Mouse (Mus musculus): ENCODE data around the gene Krt9. TPM values are rescaled to one million over a fixed set of nuclear protein-coding genes. Genes with fewer than 3 reads are reported as not detected.
A peak's percentile ranks its signal among the peaks of the same experiment; 100 is the strongest.

Krt9 gene
- polyA plus RNA-seq, 1 experiment from 2014 or later = not detected

DNA sequence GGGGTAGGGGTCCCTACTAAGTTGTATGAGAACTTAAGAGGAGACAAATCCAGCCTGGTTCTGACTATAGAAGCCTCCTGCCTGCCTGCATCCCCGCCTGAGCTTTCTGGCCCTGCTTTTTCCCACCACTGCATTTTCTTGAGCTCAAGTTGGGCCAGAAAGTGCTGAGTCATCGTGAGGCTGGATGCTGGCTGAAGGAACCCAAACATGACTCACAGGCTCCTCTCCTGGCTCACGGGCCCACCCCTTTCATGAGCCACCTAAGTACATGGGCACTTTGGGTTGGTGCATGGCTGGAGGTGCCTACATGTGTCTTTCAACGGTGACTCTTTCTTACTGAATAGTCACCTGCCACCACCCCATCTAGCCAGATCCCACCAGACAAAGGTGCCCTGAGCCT, 5.6 kb upstream of the Krt9 start:
- H3K4me2 ChIP-seq (ENCODE audit: low read length) = no peak overlapping the region
- H3K27ac ChIP-seq (ENCODE audit: low read length) = no peak overlapping the region
- 79% methylated on average over 4 of the region's 4 CpGs for WGBS
- H3K36me3 ChIP-seq (ENCODE audit: control insufficient read depth, insufficient read depth, low read length) = no peaks in the 10 kb centered on the region
- H3K4me3 ChIP-seq (ENCODE audit: low read depth, low read length) = no peak overlapping the region
- H3K9me3 ChIP-seq (replicated peaks; ENCODE audit: control insufficient read depth, low read length, poor library complexity, severe bottlenecking) = no peaks in the 10 kb centered on the region
- no peak overlapping the region for H3K9ac ChIP-seq (ENCODE audit: low read depth, low read length)
- no peak for ATAC-seq
- H3K4me1 ChIP-seq (ENCODE audit: control insufficient read depth, insufficient read depth, low read length) = no peaks in the 10 kb centered on the region
- H3K27me3 ChIP-seq (ENCODE audit: control insufficient read depth, insufficient read depth, low read depth, low read length) = no peaks in the 10 kb centered on the region

DNA sequence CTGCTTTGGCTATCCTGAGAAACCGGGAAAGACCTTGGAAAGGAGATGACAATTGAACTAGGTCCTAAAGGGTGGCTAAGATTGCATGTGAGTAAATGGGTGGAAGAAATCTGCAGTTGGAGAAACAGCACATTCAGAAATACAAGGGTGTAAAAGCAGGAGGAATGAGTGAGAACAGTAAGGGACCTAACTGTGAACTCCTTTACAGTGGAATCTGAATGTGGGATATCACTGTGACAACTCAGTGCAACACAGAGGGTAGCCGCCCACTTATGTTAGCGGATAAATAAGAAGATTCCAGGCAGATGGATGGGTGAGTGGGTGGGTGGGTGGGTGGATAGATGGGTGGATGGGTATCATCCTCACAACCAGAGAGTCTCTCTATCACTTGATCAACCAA, 1.2 kb downstream of the Krt9 start:
- no peak overlapping the region for H3K27ac ChIP-seq (ENCODE audit: low read length)
- H3K27me3 ChIP-seq (ENCODE audit: control insufficient read depth, insufficient read depth, low read depth, low read length) = no peaks in the 10 kb centered on the region
- no peaks in the 10 kb centered on the region for H3K9me3 ChIP-seq (replicated peaks; ENCODE audit: control insufficient read depth, low read length, poor library complexity, severe bottlenecking)
- H3K4me3 ChIP-seq (ENCODE audit: low read depth, low read length) = no peak overlapping the region
- H3K4me1 ChIP-seq (ENCODE audit: control insufficient read depth, insufficient read depth, low read length) = no peaks in the 10 kb centered on the region
- H3K9ac ChIP-seq (ENCODE audit: low read depth, low read length) = no peak overlapping the region
- 88% methylated on average over 3 of the region's 3 CpGs for WGBS
- no peaks in the 10 kb centered on the region for H3K36me3 ChIP-seq (ENCODE audit: control insufficient read depth, insufficient read depth, low read length)
- no peak overlapping the region for H3K4me2 ChIP-seq (ENCODE audit: low read length)
- no peak for ATAC-seq

DNA sequence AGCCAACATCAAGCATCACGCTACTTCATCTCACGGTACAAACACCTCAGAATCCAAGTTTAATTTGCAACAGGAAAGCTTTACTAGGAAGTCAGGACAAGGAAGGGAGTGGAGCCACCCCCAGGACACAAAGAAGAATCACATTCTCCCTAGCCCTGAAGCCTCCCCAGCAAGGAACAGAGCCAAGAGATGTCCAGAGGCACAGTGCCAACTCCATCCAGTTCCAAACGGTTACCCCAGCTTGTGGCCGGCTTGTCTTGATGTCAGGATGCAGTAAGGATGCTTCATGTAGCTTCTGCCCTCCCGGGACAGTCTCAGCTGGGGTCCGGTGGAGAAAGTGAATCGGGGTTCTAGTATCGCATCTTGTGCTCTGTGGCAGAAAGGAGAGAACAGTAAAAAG, 6.3 kb downstream of the Krt9 start:
- H3K9me3 ChIP-seq (replicated peaks; ENCODE audit: control insufficient read depth, low read length, poor library complexity, severe bottlenecking) = no peaks in the 10 kb centered on the region
- 91% methylated on average over 8 of the region's 8 CpGs for WGBS
- ATAC-seq = no peak

DNA sequence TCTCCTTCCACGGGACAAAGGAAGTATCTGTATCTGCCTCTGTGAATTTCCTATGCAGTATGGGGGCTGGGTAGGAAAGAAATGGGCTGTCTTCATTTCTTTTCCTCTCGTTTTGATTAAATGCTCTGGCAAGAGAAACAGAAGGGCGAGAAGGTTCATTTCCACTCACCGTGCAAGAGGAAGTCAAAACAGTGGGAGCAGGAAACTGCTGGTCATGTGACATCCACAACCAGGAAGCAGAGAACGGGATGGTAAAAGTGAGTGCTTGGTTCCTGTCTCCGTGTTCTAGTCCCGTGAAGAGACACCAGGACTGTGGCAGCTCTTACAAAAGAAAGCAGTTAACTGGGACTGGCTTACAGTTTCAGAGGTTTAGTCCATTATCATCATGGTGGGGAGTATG, 11.3 kb downstream of the Krt9 start:
- no peak overlapping the region for H3K9ac ChIP-seq (ENCODE audit: low read depth, low read length)
- 78% methylated on average over 7 of the region's 7 CpGs for WGBS

More for the DNA sequence above, 6.3 kb downstream of the Krt9 start:
- no peak overlapping the region for H3K27ac ChIP-seq (ENCODE audit: low read length)
- H3K9ac ChIP-seq (ENCODE audit: low read depth, low read length) = no peak overlapping the region
- no peak overlapping the region for H3K4me3 ChIP-seq (ENCODE audit: low read depth, low read length)
- no peaks in the 10 kb centered on the region for H3K36me3 ChIP-seq (ENCODE audit: control insufficient read depth, insufficient read depth, low read length)
- H3K4me2 ChIP-seq (ENCODE audit: low read length) = no peak overlapping the region
- H3K27me3 ChIP-seq (ENCODE audit: control insufficient read depth, insufficient read depth, low read depth, low read length) = no peaks in the 10 kb centered on the region
- no peaks in the 10 kb centered on the region for H3K4me1 ChIP-seq (ENCODE audit: control insufficient read depth, insufficient read depth, low read length)

GRCm38 (mm10) chr11:100179260-100179659, 13.8 kb downstream of the Krt9 start:
- Histone ChIP-seq H3K4me1 (ENCODE audit: control insufficient read depth, insufficient read depth, low read length) (no peaks in the 10 kb centered on the region), H3K4me3 (ENCODE audit: low read depth, low read length) (no peak overlapping the region), H3K27me3 (ENCODE audit: control insufficient read depth, insufficient read depth, low read depth, low read length) (no peaks in the 10 kb centered on the region), H3K4me2 (ENCODE audit: low read length) (no peak overlapping the region), H3K9me3 (replicated peaks; ENCODE audit: control insufficient read depth, low read length, poor library complexity, severe bottlenecking) (no peaks in the 10 kb centered on the region), H3K27ac (ENCODE audit: low read length) (no peak overlapping the region), H3K36me3 (ENCODE audit: control insufficient read depth, insufficient read depth, low read length) (no peaks in the 10 kb centered on the region), H3K9ac (ENCODE audit: low read depth, low read length) (no peak overlapping the region)
- no peak for ATAC-seq
- 92% methylated on average over 3 of the region's 3 CpGs for WGBS

More for the DNA sequence above, 11.3 kb downstream of the Krt9 start:
- no peaks in the 10 kb centered on the region for H3K36me3 ChIP-seq (ENCODE audit: control insufficient read depth, insufficient read depth, low read length)
- no peaks in the 10 kb centered on the region for H3K27me3 ChIP-seq (ENCODE audit: control insufficient read depth, insufficient read depth, low read depth, low read length)
- no peaks in the 10 kb centered on the region for H3K4me1 ChIP-seq (ENCODE audit: control insufficient read depth, insufficient read depth, low read length)
- H3K4me2 ChIP-seq (ENCODE audit: low read length) = no peak overlapping the region
- H3K27ac ChIP-seq (ENCODE audit: low read length) = no peak overlapping the region
- no peaks in the 10 kb centered on the region for H3K9me3 ChIP-seq (replicated peaks; ENCODE audit: control insufficient read depth, low read length, poor library complexity, severe bottlenecking)
- ATAC-seq = no peak
- H3K4me3 ChIP-seq (ENCODE audit: low read depth, low read length) = no peak overlapping the region

DNA sequence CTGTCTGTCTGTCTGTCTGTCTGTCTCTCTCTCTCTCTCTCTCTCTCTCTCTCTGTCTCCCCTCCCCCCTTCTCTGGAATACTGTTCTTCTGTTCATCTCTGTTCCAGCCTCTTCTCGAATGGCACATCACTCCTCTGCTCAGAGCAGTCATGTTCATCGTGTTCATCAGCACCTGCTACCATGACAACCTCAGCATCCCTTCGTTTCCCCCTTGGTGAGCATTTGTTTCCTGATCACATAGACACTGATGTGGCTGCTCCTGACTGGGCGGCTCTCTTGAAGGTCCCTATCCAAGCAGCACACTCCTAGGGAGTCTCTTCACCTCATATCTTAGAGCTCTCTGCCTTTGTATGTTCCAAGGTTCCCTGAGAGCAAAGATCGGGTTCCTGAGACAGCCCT, 14.7 kb downstream of the Krt9 start:
- ATAC-seq = no peak
- Histone ChIP-seq H3K9ac (ENCODE audit: low read depth, low read length) (no peak overlapping the region), H3K27me3 (ENCODE audit: control insufficient read depth, insufficient read depth, low read depth, low read length) (no peaks in the 10 kb centered on the region), H3K9me3 (replicated peaks; ENCODE audit: control insufficient read depth, low read length, poor library complexity, severe bottlenecking) (no peaks in the 10 kb centered on the region), H3K36me3 (ENCODE audit: control insufficient read depth, insufficient read depth, low read length) (no peaks in the 10 kb centered on the region), H3K27ac (ENCODE audit: low read length) (no peak overlapping the region), H3K4me3 (ENCODE audit: low read depth, low read length) (no peak overlapping the region), H3K4me2 (ENCODE audit: low read length) (no peak overlapping the region), H3K4me1 (ENCODE audit: control insufficient read depth, insufficient read depth, low read length) (no peaks in the 10 kb centered on the region)
- 70% methylated on average over 5 of the region's 5 CpGs for whole genome bisulfite sequencing

DNA sequence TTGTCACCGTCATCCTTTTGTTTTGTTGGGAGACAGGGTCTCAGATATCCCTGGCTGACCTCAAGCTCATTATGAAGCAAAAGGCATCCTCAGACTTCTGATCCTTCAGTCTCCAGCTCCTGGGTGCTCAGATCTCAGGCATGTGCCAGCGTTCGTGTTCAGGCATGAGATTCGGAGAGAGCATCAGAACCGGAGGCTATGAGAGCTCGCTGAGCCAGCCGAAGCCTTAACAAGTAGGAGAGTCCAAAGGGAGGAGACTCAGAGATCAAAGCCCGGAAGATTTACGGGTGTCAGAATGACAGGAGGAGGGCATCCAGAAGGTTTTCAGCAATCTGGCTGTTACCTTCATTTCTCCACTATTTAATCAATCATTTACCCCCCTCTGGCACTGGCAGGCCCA, 16.3 kb downstream of the Krt9 start:
- H3K9me3 ChIP-seq (replicated peaks; ENCODE audit: control insufficient read depth, low read length, poor library complexity, severe bottlenecking) = no peaks in the 10 kb centered on the region
- ATAC-seq = no peak
- WGBS = 80% methylated on average over 9 of the region's 9 CpGs
- no peaks in the 10 kb centered on the region for H3K36me3 ChIP-seq (ENCODE audit: control insufficient read depth, insufficient read depth, low read length)
- H3K27me3 ChIP-seq (ENCODE audit: control insufficient read depth, insufficient read depth, low read depth, low read length) = no peaks in the 10 kb centered on the region
- H3K9ac ChIP-seq (ENCODE audit: low read depth, low read length) = no peak overlapping the region
- H3K4me3 ChIP-seq (ENCODE audit: low read depth, low read length) = no peak overlapping the region
- H3K27ac ChIP-seq (ENCODE audit: low read length) = no peak overlapping the region
- no peak overlapping the region for H3K4me2 ChIP-seq (ENCODE audit: low read length)
- no peaks in the 10 kb centered on the region for H3K4me1 ChIP-seq (ENCODE audit: control insufficient read depth, insufficient read depth, low read length)

- H3K4me2 ChIP-seq (ENCODE audit: low read length) = no peak overlapping the region
- WGBS = 35% methylated on average over 14 of the region's 14 CpGs
- no peak overlapping the region for H3K27ac ChIP-seq (ENCODE audit: low read length)
Measured at GRCm38 (mm10) chr11:100168765-100169762, 24.0 kb downstream of the Krt9 start.

DNA sequence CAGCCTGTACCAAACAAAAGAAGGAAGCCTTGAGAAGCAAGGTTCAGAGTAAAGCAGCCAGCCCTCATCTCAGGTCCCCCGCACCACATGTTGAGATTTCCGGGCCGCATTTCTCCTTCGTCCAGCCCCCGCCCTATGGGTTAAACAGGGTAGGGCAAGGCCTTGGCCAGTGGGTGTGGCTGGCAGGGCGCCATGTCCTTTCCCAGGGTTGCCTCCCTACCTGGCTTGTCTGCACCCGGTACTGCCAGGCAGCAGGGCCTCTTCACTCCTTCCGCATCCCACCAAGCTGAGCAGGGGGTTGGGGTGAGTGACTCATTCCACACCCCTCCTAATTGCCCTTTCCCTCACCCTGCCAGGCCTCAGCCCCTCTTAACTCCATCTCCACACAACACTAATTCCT, 25.0 kb downstream of the Krt9 start:
- no peaks in the 10 kb centered on the region for H3K27me3 ChIP-seq (ENCODE audit: control insufficient read depth, insufficient read depth, low read depth, low read length)
- no peaks in the 10 kb centered on the region for H3K4me1 ChIP-seq (ENCODE audit: control insufficient read depth, insufficient read depth, low read length)
- H3K27ac ChIP-seq (ENCODE audit: low read length) = no peak overlapping the region
- no peak for ATAC-seq
- H3K4me3 ChIP-seq (ENCODE audit: low read depth, low read length) = no peak overlapping the region
- H3K9ac ChIP-seq (ENCODE audit: low read depth, low read length) = no peak overlapping the region
- 80% methylated on average over 8 of the region's 8 CpGs for WGBS
- no peak overlapping the region for H3K4me2 ChIP-seq (ENCODE audit: low read length)
- H3K9me3 ChIP-seq (replicated peaks; ENCODE audit: control insufficient read depth, low read length, poor library complexity, severe bottlenecking) = no peaks in the 10 kb centered on the region
- H3K36me3 ChIP-seq (ENCODE audit: control insufficient read depth, insufficient read depth, low read length) = no peaks in the 10 kb centered on the region

More at GRCm38 (mm10) chr11:100168765-100169762, 24.0 kb downstream of the Krt9 start:
- Histone ChIP-seq H3K36me3 (ENCODE audit: control insufficient read depth, insufficient read depth, low read length) (no peaks in the 10 kb centered on the region), H3K27me3 (ENCODE audit: control insufficient read depth, insufficient read depth, low read depth, low read length) (no peaks in the 10 kb centered on the region), H3K4me1 (ENCODE audit: control insufficient read depth, insufficient read depth, low read length) (no peaks in the 10 kb centered on the region), H3K9ac (ENCODE audit: low read depth, low read length) (0 out of 2 replicates have a peak overlapping the region, but pooled peaks have one; percentile 17), H3K9me3 (replicated peaks; ENCODE audit: control insufficient read depth, low read length, poor library complexity, severe bottlenecking) (no peaks in the 10 kb centered on the region), H3K4me3 (ENCODE audit: low read depth, low read length) (no peak overlapping the region)
- 0 out of 2 replicates have a peak, but pooled peaks have one; percentile 21 for ATAC-seq

Data from midbrain, embryonic 16.5 days (tissue).